Mouse (Mus musculus): ENCODE measurements around the gene March8.

The March8 gene

GRCm38 (mm10) chr6:116410436-116410835, 72.6 kb downstream of the March8 start:
- no peak for DNase-seq (ENCODE audit: low spot score)

GRCm38 (mm10) chr6:116411716-116412115, 73.9 kb downstream of the March8 start:
- DNase-seq (ENCODE audit: low spot score): no peak

GRCm38 (mm10) chr6:116412546-116413325, 74.9 kb downstream of the March8 start:
- DNase-seq (ENCODE audit: low spot score): no peak

GRCm38 (mm10) chr6:116415126-116415676, 77.4 kb downstream of the March8 start:
- DNase-seq (ENCODE audit: low spot score): no peak

GRCm38 (mm10) chr6:116416000-116416552, 78.3 kb downstream of the March8 start:
- no peak for DNase-seq (ENCODE audit: low spot score)

- DNase-seq (ENCODE audit: low spot score): no peak
These were observed 79.9 kb downstream of the March8 start for GRCm38 (mm10) chr6:116417518-116418315.

GRCm38 (mm10) chr6:116418487-116418886, 80.7 kb downstream of the March8 start:
- no peak for DNase-seq (ENCODE audit: low spot score)

- no peak for DNase-seq (ENCODE audit: low spot score)
These were observed 81.9 kb downstream of the March8 start for GRCm38 (mm10) chr6:116419699-116420098.

- DNase-seq (ENCODE audit: low spot score): no peak
These were observed 82.4 kb downstream of the March8 start for GRCm38 (mm10) chr6:116420271-116420670.

- no peak for DNase-seq (ENCODE audit: low spot score)
These were observed 85.2 kb downstream of the March8 start for GRCm38 (mm10) chr6:116422991-116423390.

GRCm38 (mm10) chr6:116423664-116424063, 85.8 kb downstream of the March8 start:
- no peak for DNase-seq (ENCODE audit: low spot score)

GRCm38 (mm10) chr6:116427552-116427951, 89.7 kb downstream of the March8 start:
- no peak for DNase-seq (ENCODE audit: low spot score)

GRCm38 (mm10) chr6:116428282-116428681, 90.5 kb downstream of the March8 start:
- no peak for DNase-seq (ENCODE audit: low spot score)

GRCm38 (mm10) chr6:116438864-116439263, 101.0 kb downstream of the March8 start:
- no peak for DNase-seq (ENCODE audit: low spot score)

- no peak for DNase-seq (ENCODE audit: low spot score)
These were observed 101.7 kb downstream of the March8 start for GRCm38 (mm10) chr6:116439531-116439930.

- DNase-seq (ENCODE audit: low spot score): no peak
These were observed 102.6 kb downstream of the March8 start for GRCm38 (mm10) chr6:116440447-116440846.

- DNase-seq (ENCODE audit: low spot score): no peak
These were observed 103.0 kb downstream of the March8 start for GRCm38 (mm10) chr6:116440849-116441248.

- DNase-seq (ENCODE audit: low spot score): no peak
These were observed 118.0 kb downstream of the March8 start for GRCm38 (mm10) chr6:116455781-116456180.

GRCm38 (mm10) chr6:116456482-116456881, 118.7 kb downstream of the March8 start:
- DNase-seq (ENCODE audit: low spot score): no peak

GRCm38 (mm10) chr6:116458728-116459127, 120.9 kb downstream of the March8 start:
- DNase-seq (ENCODE audit: low spot score): no peak

Data from yolk sac, embryonic 10.5 days (tissue).